Mouse (Mus musculus) myocyte (in vitro differentiated cells): ENCODE data around the gene Rorc.

Experiments
- CEBPB ChIP-seq: IDR thresholded peaks from 2 replicates; pipeline ENCODE4 v1.6.1; 2011; ENCODE audit warnings: mild to moderate bottlenecking, moderate library complexity; ENCODE audit not compliant: poor library complexity, insufficient read depth, severe bottlenecking
- MAX ChIP-seq: IDR thresholded peaks from one replicate; pipeline ENCODE4 v1.6.1; 2011; ENCODE audit warnings: low read depth, mild to moderate bottlenecking, control low read depth
- POLR2A ChIP-seq: IDR thresholded peaks from one replicate; pipeline ENCODE4 v1.6.1; 2011; ENCODE audit warnings: low read depth, mild to moderate bottlenecking, control low read depth, moderate library complexity; ENCODE audit not compliant: insufficient read length
- POLR2AphosphoS2 ChIP-seq: IDR thresholded peaks from one replicate; pipeline ENCODE4 v1.6.1; 2011; ENCODE audit warnings: low read depth, control low read depth; ENCODE audit not compliant: insufficient read length
- REST ChIP-seq: IDR thresholded peaks from one replicate; pipeline ENCODE4 v1.6.1; 2011; ENCODE audit warnings: mild to moderate bottlenecking, control low read depth, moderate library complexity; ENCODE audit not compliant: insufficient read depth, insufficient read length
- SRF ChIP-seq: IDR thresholded peaks from one replicate; pipeline ENCODE4 v1.6.1; 2011; ENCODE audit warnings: low read depth; ENCODE audit not compliant: control insufficient read depth, insufficient read length
- USF1 ChIP-seq: IDR thresholded peaks from one replicate; pipeline ENCODE4 v1.6.1; 2011; ENCODE audit warnings: low read depth, mild to moderate bottlenecking, control low read depth, moderate library complexity

DNA sequence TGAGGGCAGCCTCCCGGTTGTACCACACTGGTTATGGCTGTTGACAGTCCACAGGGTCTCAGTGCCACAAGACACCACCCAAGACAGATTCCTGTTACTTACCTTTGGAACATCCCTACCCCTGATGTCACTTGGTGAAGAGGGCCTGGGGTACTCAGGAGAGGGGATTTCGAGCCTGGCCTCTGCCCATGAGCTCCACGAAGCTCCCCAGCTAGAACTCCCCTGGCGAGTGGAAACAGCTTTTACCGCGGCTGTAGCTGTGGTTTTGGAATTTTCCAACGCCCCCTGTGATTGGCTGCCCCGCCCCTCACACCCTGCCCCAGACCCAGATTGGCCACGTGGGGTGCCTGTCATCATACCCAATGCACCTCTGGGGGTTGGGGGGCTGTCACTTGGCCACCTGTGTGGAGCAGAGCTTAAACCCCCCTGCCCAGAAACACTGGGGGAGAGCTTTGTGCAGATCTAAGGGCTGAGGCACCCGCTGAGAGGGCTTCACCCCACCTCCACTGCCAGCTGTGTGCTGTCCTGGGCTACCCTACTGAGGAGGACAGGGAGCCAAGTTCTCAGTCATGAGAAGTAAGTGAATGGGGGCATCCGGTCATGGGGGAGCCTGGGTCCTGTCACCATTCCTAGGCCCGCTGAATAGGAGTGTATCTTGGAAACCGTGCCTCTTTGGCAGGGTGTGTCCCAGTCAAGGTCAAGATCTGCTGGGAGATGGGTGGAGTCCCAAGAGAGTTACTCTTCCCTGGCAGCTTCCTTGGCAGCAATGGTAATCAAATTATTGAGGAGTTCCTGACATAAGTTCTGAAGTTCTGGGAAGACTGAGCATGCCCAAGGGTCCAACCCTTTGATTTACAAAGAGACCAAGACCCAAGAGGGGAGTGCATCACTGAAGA is 4.7 kb downstream of the Rorc start:
- TF ChIP-seq CEBPB (no peak), REST (no peak), MAX (no peak), POLR2A (no peak), USF1 (no peak), POLR2AphosphoS2 (no peak), SRF (no peak)
